Mouse (Mus musculus): ENCODE measurements around the gene Efhd1.

DNA sequence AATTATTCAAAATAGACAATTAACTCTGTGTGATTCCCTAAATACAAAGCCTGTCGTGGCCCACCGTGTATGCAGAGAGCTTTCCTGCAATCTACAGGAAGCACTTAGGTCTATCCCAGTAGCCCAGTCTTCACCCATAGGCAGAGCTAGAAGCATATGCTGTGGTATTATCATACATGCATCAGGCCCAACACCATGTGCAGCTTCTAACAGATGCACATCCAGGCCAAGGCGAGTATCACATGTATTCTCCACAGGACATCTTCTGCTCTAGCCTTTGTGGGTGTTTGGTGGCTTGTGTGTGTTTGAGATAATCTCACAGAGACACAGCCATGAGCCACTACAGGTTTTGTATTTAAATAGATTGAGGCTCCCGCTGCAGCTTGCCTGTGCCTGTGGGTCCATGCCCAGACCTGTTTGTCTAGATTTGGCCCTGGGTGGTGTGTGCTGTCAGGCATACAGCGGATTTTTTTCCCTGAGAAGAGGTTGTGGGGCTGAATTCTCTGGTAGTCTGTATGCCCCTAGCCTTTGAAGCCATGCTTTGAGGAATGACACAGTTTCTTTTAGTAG lies 12.0 kb upstream of the Efhd1 start:
- no peak for TF ChIP-seq POLR2A (IDR thresholded peaks at IDR 0.05; ENCODE audit: low read depth, low read length)
- no peak for TF ChIP-seq CTCF (IDR thresholded peaks at IDR 0.05; ENCODE audit: borderline replicate concordance, insufficient read depth, low read length)
